Mouse (Mus musculus): Measurements from ENCODE around the gene Mrpl30.

DNA sequence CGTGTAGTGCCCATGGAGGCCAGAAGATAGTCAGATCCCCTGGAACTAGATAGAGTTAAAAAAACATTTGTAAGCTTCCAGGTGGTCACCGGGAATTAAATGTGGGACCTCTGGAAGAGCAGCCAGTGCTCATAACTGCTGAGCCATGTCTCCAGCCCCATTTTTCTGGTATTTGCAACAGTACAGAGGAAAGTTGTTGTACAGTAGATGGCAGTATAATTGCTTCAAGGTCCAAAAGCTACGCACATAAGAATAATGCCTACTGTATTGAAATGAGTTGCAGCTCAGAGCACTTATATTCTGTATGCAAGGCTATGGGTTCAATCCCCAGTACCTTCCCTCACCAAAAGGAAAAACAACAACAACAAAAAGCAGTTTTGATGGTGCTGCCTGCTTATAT lies 1.1 kb downstream of the Mrpl30 start:
- TF ChIP-seq POLR2A (IDR thresholded peaks at IDR 0.05; ENCODE audit: control insufficient read depth, low read depth, low read length) (no peak), CTCF (IDR thresholded peaks at IDR 0.05; ENCODE audit: control insufficient read depth, insufficient read depth, insufficient replicate concordance, low read depth, low read length) (no peak)
